Mouse (Mus musculus): Measurements from ENCODE around the gene Cep112. TPM values are rescaled to one million over a fixed set of nuclear protein-coding genes. Genes with fewer than 3 reads are reported as not detected.

Cep112 gene
- polyA plus RNA-seq, 1 experiment from 2014 or later = 17.4 TPM

DNA sequence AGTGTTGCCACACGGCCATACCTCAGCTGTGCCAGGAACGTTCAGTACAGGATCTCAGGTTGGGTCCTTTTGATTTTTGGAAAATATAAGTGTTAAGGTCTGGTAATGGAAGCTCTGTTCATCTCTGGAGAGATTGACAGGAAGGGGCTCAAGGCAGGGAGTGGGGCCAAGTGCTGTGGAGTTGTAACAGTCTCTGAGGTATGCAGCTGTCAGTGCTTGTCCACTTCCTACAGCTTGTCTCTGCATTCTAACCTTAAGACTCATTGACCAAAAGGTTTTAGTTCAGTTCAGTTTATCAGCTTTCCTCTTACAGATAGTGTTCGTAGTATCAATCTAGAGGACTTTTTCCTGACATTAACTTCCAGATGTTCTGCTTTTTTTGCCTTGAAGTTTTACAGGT is 384.6 kb downstream of the Cep112 start:
- no peak overlapping the region for H3K4me2 ChIP-seq (ENCODE audit: low read depth, low read length)
- H3K4me3 ChIP-seq (ENCODE audit: low read depth, low read length) = no peak overlapping the region
- DNase-seq (ENCODE audit: low spot score) = no peak
- 84% methylated on average over 3 of the region's 3 CpGs for WGBS
- H3K9me3 ChIP-seq (ENCODE audit: control insufficient read depth, low read length) = no peaks in the 10 kb centered on the region
- H3K27me3 ChIP-seq (replicated peaks; ENCODE audit: control insufficient read depth, insufficient read depth, low read length) = no peaks in the 10 kb centered on the region
- no peaks in the 10 kb centered on the region for H3K36me3 ChIP-seq (ENCODE audit: control insufficient read depth, insufficient read depth, low read length)
- no peak overlapping the region for H3K9ac ChIP-seq (ENCODE audit: low read depth, low read length)
- ATAC-seq (ENCODE audit: low read depth) = no peak
- no peaks in the 10 kb centered on the region for H3K4me1 ChIP-seq (ENCODE audit: control insufficient read depth, insufficient read depth, low read length)
- H3K27ac ChIP-seq (replicated peaks; ENCODE audit: low read depth, low read length) = no peak overlapping the region

DNA sequence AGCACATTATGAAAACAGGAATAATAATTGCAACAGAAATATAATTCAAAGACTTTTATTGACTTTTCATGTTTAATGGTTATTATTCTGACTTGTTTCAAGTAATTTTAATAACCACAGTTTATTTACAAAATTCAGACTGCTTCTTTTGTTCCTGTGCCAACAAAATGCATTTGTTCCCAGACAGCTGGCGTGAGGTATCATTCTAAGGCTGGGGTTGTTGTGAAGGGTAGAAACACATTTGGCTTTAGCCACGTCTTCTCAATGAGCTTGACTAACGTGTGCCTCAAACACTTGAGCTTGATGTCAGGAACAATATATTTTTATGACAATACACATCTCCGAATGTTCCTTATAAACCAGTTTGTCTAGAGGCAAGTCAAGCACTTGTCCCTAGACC is 396.8 kb downstream of the Cep112 start:
- DNase-seq (ENCODE audit: low spot score) (no peak), ATAC-seq (ENCODE audit: low read depth) (no peak)
- H3K4me1 ChIP-seq (ENCODE audit: control insufficient read depth, insufficient read depth, low read length) = no peaks in the 10 kb centered on the region; the same call in 1 of the 2 replicates
- peak overlapping the region; percentile 6; the same call in 1 of the 2 replicates for H3K27ac ChIP-seq (replicated peaks; ENCODE audit: low read depth, low read length)
- H3K36me3 ChIP-seq (ENCODE audit: control insufficient read depth, insufficient read depth, low read length) = peaks cover 4% of the 10 kb centered on the region; the same call in 1 of the 2 replicates
- H3K9me3 ChIP-seq (ENCODE audit: control insufficient read depth, low read length) = peaks cover 6% of the 10 kb centered on the region; the same call in 1 of the 2 replicates
- H3K4me2 ChIP-seq (ENCODE audit: low read depth, low read length) = no peak overlapping the region
- no peak overlapping the region for H3K4me3 ChIP-seq (ENCODE audit: low read depth, low read length)
- H3K9ac ChIP-seq (ENCODE audit: low read depth, low read length) = no peak overlapping the region
- WGBS = 50% methylated on average over 4 of the region's 4 CpGs
- H3K27me3 ChIP-seq (replicated peaks; ENCODE audit: control insufficient read depth, insufficient read depth, low read length) = no peaks in the 10 kb centered on the region

DNA sequence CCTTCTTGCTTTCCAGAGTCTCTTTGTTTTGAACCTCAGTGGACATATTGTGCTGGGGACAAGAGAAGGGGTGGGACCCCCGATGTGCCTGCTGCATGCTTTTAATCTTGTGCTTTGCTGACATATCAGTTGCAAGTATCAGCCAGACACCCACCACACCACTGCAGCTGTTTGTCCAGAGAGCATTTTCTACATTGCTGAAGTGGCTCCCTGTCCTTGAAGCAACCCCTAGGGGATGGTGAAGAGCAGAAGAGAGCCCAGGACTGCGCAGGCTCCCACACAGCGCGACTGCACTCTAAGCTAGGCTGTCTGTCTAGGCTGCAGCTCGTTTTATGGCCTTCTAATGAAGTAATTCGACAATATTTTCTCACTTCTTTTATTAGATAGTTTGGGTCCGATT is 397.3 kb downstream of the Cep112 start:
- H3K4me3 ChIP-seq (ENCODE audit: low read depth, low read length) = no peak overlapping the region
- H3K27ac ChIP-seq (replicated peaks; ENCODE audit: low read depth, low read length) = peak overlapping the region; percentile 6; the same call in 1 of the 2 replicates
- ATAC-seq (ENCODE audit: low read depth) = peak; percentile 82
- no peaks in the 10 kb centered on the region for H3K4me1 ChIP-seq (ENCODE audit: control insufficient read depth, insufficient read depth, low read length)
- no peak overlapping the region for H3K9ac ChIP-seq (ENCODE audit: low read depth, low read length)
- H3K27me3 ChIP-seq (replicated peaks; ENCODE audit: control insufficient read depth, insufficient read depth, low read length) = no peaks in the 10 kb centered on the region
- DNase-seq (ENCODE audit: low spot score) = peak; percentile 60
- no peak overlapping the region for H3K4me2 ChIP-seq (ENCODE audit: low read depth, low read length)
- peaks cover 7% of the 10 kb centered on the region; the same call in 1 of the 2 replicates for H3K9me3 ChIP-seq (ENCODE audit: control insufficient read depth, low read length)
- peaks cover 4% of the 10 kb centered on the region; the same call in 1 of the 2 replicates for H3K36me3 ChIP-seq (ENCODE audit: control insufficient read depth, insufficient read depth, low read length)
- 63% methylated on average over 7 of the region's 7 CpGs for WGBS

DNA sequence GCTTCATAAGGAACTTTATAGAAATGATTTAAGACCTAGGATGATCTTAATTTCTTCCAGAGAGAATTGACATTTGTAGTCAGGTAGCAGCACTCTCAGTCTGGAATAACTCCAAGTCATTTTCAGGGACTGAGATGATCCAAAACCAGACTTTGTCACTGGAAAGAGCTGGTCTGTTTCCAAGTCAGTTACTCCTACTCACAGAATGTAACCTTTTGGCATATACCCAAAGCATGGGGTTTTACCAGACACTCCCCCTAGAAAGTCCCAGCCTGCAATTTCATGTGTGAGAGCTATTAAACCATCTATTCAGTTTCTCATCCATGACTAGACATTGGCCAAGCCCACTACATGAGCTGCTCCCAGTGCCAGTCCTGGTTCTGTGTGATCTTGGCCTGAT is 402.3 kb downstream of the Cep112 start:
- DNase-seq (ENCODE audit: low spot score) (peak; percentile 46), ATAC-seq (ENCODE audit: low read depth) (no peak)
- Histone ChIP-seq H3K9me3 (ENCODE audit: control insufficient read depth, low read length) (peaks cover 7% of the 10 kb centered on the region; the same call in 1 of the 2 replicates), H3K27ac (replicated peaks; ENCODE audit: low read depth, low read length) (no peak overlapping the region), H3K4me1 (ENCODE audit: control insufficient read depth, insufficient read depth, low read length) (no peaks in the 10 kb centered on the region; the same call in 1 of the 2 replicates), H3K27me3 (replicated peaks; ENCODE audit: control insufficient read depth, insufficient read depth, low read length) (no peaks in the 10 kb centered on the region), H3K9ac (ENCODE audit: low read depth, low read length) (no peak overlapping the region), H3K4me3 (ENCODE audit: low read depth, low read length) (no peak overlapping the region), H3K4me2 (ENCODE audit: low read depth, low read length) (no peak overlapping the region), H3K36me3 (ENCODE audit: control insufficient read depth, insufficient read depth, low read length) (peaks cover 4% of the 10 kb centered on the region; the same call in 1 of the 2 replicates)

DNA sequence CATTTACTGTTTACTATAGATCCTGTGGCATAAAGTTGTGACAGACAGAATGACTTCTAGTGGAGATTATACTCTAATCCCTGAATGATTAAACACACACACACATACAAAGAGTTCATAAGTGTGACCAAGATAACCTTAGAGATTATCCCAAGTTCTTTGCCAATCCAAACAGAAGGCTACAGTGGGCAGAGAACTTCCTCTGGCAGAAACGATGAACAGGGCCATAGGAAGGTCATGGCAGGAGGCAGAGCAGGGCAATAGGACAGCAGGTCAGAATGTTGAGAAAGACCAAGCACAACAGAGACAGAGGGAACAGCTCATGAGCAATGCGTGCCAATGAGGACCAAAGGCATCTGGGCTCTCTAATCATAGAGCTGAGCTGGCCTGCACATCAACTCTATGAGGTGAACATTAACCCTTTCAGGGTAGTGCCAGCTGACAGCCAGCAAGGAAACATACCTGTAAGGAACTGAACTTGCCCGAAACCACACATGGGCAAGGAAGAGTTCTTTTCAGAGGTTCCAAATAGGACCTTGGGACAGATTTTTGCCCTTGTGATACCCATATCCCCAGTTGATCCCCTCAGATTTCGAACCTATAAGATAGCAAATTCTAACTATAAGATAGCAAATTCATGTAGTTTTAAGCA is 403.5 kb downstream of the Cep112 start:
- ATAC-seq (ENCODE audit: low read depth) = no peak
- H3K4me1 ChIP-seq (ENCODE audit: control insufficient read depth, insufficient read depth, low read length) = no peaks in the 10 kb centered on the region; the same call in 1 of the 2 replicates
- H3K9me3 ChIP-seq (ENCODE audit: control insufficient read depth, low read length) = peaks cover 7% of the 10 kb centered on the region; the same call in 1 of the 2 replicates
- H3K36me3 ChIP-seq (ENCODE audit: control insufficient read depth, insufficient read depth, low read length) = peaks cover 4% of the 10 kb centered on the region; the same call in 1 of the 2 replicates
- DNase-seq (ENCODE audit: low spot score) = no peak
- no peak overlapping the region for H3K4me3 ChIP-seq (ENCODE audit: low read depth, low read length)
- no peak overlapping the region for H3K9ac ChIP-seq (ENCODE audit: low read depth, low read length)
- H3K4me2 ChIP-seq (ENCODE audit: low read depth, low read length) = no peak overlapping the region
- WGBS = 63% methylated on average over 4 of the region's 4 CpGs
- no peaks in the 10 kb centered on the region for H3K27me3 ChIP-seq (replicated peaks; ENCODE audit: control insufficient read depth, insufficient read depth, low read length)
- H3K27ac ChIP-seq (replicated peaks; ENCODE audit: low read depth, low read length) = no peak overlapping the region

DNA sequence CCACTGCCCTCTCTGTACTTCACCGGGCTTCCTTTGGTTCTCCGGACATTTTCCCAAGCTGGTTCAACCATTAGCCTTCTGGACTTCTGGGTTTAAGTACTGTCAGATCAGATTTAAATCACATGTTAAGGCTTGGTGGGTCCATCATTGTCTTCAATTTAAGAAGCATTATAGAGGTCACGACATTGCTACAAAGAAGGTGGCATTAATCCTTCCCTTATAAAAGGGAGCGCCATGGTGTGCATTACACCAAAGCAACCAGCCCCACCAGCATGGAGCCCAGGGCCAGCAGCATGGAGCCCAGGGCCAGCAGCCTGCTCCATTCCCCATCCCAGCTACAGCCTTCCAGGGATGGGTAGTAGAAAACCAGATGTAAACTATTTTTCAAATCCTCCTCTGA is 411.7 kb downstream of the Cep112 start:
- no peaks in the 10 kb centered on the region for H3K9me3 ChIP-seq (ENCODE audit: control insufficient read depth, low read length)
- H3K27ac ChIP-seq (replicated peaks; ENCODE audit: low read depth, low read length) = no peak overlapping the region
- 56% methylated on average over 4 of the region's 4 CpGs for WGBS
- no peak overlapping the region for H3K9ac ChIP-seq (ENCODE audit: low read depth, low read length)
- DNase-seq (ENCODE audit: low spot score) = no peak
- H3K27me3 ChIP-seq (replicated peaks; ENCODE audit: control insufficient read depth, insufficient read depth, low read length) = no peaks in the 10 kb centered on the region
- H3K4me3 ChIP-seq (ENCODE audit: low read depth, low read length) = no peak overlapping the region
- no peak overlapping the region for H3K4me2 ChIP-seq (ENCODE audit: low read depth, low read length)
- H3K4me1 ChIP-seq (ENCODE audit: control insufficient read depth, insufficient read depth, low read length) = peaks cover 10% of the 10 kb centered on the region; the same call in 1 of the 2 replicates
- no peaks in the 10 kb centered on the region for H3K36me3 ChIP-seq (ENCODE audit: control insufficient read depth, insufficient read depth, low read length)
- ATAC-seq (ENCODE audit: low read depth) = no peak

DNA sequence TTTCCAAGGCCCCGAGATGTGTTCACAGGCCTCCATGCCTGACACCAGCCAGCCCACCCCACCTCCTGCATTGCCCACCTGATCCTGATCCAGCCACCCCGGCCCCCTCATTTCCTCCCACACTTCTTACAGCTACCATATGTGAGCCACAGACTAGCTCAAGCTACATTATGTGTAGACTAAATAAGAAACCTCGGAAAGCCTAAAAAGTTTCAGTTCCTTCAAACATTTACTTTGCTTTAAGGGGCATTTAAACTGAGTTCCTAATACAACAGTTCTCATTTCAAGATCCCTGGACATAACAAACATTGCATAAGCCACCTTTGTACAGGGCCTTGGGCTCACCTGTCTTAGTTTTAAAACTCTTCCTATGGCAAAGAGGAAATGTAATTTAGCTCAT is 415.2 kb downstream of the Cep112 start:
- no peak for ATAC-seq (ENCODE audit: low read depth)
- H3K36me3 ChIP-seq (ENCODE audit: control insufficient read depth, insufficient read depth, low read length) = no peaks in the 10 kb centered on the region
- DNase-seq (ENCODE audit: low spot score) = no peak
- H3K4me3 ChIP-seq (ENCODE audit: low read depth, low read length) = no peak overlapping the region
- no peaks in the 10 kb centered on the region for H3K9me3 ChIP-seq (ENCODE audit: control insufficient read depth, low read length)
- no peak overlapping the region for H3K9ac ChIP-seq (ENCODE audit: low read depth, low read length)
- WGBS = 62% methylated on average over 3 of the region's 3 CpGs
- no peaks in the 10 kb centered on the region for H3K27me3 ChIP-seq (replicated peaks; ENCODE audit: control insufficient read depth, insufficient read depth, low read length)
- H3K4me1 ChIP-seq (ENCODE audit: control insufficient read depth, insufficient read depth, low read length) = peaks cover 10% of the 10 kb centered on the region; the same call in 1 of the 2 replicates
- no peak overlapping the region for H3K27ac ChIP-seq (replicated peaks; ENCODE audit: low read depth, low read length)
- no peak overlapping the region for H3K4me2 ChIP-seq (ENCODE audit: low read depth, low read length)

DNA sequence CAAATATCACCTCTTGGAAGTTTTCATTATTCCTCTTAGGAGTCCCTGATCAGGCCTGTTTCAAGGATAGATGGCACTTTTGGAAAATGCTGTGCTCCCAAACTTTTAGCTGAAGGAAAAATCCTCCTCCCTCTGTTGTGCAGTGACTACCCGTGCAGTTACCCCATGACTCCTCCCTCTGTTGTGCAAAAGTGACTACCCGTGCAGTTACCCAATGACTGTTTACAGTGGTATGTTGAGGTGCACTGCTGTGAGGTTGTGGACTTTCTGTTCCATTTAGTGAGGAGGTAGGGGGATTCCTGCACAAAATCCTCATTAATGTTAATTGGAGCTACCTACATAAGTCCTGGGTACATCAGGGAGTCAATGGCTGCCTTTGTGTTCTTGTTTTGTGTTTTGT is 417.8 kb downstream of the Cep112 start:
- Histone ChIP-seq H3K4me1 (ENCODE audit: control insufficient read depth, insufficient read depth, low read length) (0 out of 2 replicates have a peak, but pooled peaks cover 2% of the 10 kb centered on the region), H3K27ac (replicated peaks; ENCODE audit: low read depth, low read length) (no peak overlapping the region), H3K9ac (ENCODE audit: low read depth, low read length) (no peak overlapping the region), H3K36me3 (ENCODE audit: control insufficient read depth, insufficient read depth, low read length) (no peaks in the 10 kb centered on the region), H3K27me3 (replicated peaks; ENCODE audit: control insufficient read depth, insufficient read depth, low read length) (no peaks in the 10 kb centered on the region), H3K4me3 (ENCODE audit: low read depth, low read length) (no peak overlapping the region), H3K9me3 (ENCODE audit: control insufficient read depth, low read length) (no peaks in the 10 kb centered on the region), H3K4me2 (ENCODE audit: low read depth, low read length) (no peak overlapping the region)
- ATAC-seq (ENCODE audit: low read depth) = no peak
- 47% methylated on average over 2 of the region's 2 CpGs for WGBS
- no peak for DNase-seq (ENCODE audit: low spot score)

DNA sequence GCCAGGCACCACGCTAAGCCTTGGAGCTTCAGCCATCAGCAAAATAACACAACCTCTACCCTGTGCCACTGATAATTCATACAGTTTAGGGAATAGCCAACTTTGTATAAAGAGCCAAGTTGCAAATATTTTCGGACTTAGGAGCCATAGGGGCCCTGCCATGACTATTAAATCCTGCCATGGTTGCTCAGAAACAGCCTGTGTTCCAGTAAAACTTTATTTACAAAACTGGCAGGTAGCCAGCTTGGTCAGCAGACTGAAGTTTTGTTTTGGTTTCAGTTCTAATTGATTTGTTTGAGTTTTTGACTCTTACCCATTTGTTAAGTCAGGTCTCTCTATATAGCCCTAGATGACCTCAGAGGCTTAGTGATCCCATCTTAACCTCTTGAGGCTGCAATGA is 421.0 kb downstream of the Cep112 start:
- ATAC-seq (ENCODE audit: low read depth) = no peak
- WGBS = 60% methylated on average over 2 of the region's 2 CpGs

More for the DNA sequence above, 421.0 kb downstream of the Cep112 start:
- Histone ChIP-seq H3K36me3 (ENCODE audit: control insufficient read depth, insufficient read depth, low read length) (no peaks in the 10 kb centered on the region), H3K9ac (ENCODE audit: low read depth, low read length) (no peak overlapping the region), H3K9me3 (ENCODE audit: control insufficient read depth, low read length) (no peaks in the 10 kb centered on the region), H3K4me1 (ENCODE audit: control insufficient read depth, insufficient read depth, low read length) (no peaks in the 10 kb centered on the region), H3K4me3 (ENCODE audit: low read depth, low read length) (no peak overlapping the region), H3K4me2 (ENCODE audit: low read depth, low read length) (no peak overlapping the region), H3K27ac (replicated peaks; ENCODE audit: low read depth, low read length) (no peak overlapping the region), H3K27me3 (replicated peaks; ENCODE audit: control insufficient read depth, insufficient read depth, low read length) (no peaks in the 10 kb centered on the region)
- DNase-seq (ENCODE audit: low spot score) = no peak

Data from embryonic facial prominence, embryonic 14.5 days (tissue).